Mouse (Mus musculus): Measurements from ENCODE around the gene Fgf22. TPM values are rescaled to one million over a fixed set of nuclear protein-coding genes. Genes with fewer than 3 reads are reported as not detected.

Fgf22 gene
- polyA plus RNA-seq, 1 experiment = not detected

- Histone ChIP-seq H3K4me1 (ENCODE audit: control insufficient read depth, insufficient read depth, insufficient read length, low read length) (peaks cover 23% of the 10 kb centered on the region), H3K4me3 (ENCODE audit: low read depth, low read length) (no peak overlapping the region), H3K27me3 (ENCODE audit: control insufficient read depth, insufficient read depth, low read length) (no peaks in the 10 kb centered on the region), H3K27ac (ENCODE audit: insufficient read depth, low read depth, low read length) (peak overlapping the region; percentile 55), H3K36me3 (ENCODE audit: control insufficient read depth, insufficient read depth, low read length) (no peaks in the 10 kb centered on the region)
- whole genome bisulfite sequencing = 48% methylated on average over 11 of the region's 11 CpGs
- TF ChIP-seq CTCF (IDR thresholded peaks at IDR 0.05; ENCODE audit: extremely low read depth, insufficient read length, insufficient replicate concordance, low read depth, low read length) = no peak
- TF ChIP-seq POLR2A (IDR thresholded peaks at IDR 0.05; ENCODE audit: low read depth, low read length) = no peak
These were observed 47.6 kb downstream of the Fgf22 start for GRCm38 (mm10) chr10:79802331-79802971.

DNA sequence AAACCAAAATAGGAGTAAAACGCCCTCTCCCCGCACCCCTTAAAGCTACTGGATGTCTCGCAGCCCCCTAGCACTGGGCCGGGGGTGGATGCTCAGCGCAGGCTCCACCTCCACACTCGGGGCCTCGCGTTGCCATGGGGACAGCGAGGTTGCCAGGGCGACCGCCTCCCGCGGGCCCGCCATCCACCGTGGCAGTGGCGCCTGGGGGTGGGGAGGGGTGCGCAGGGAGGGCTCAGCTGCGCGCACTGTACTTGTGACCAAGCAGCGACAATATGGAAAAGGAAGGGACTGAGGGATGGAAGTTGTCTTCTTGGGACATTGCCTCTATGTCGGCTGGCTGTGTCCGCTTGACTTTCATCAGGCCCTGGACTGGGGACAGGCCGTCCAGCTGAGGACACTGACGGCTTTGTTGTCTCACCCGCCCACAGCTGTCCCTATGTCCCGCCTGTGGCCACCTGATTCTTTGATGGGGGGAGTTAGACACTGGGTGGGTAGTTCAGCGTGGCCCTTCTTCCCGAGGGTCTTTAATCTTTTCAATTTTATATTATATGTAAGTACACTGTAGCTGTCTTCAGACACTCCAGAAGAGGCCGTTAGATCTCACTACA is 48.9 kb downstream of the Fgf22 start:
- Histone ChIP-seq H3K27me3 (ENCODE audit: control insufficient read depth, insufficient read depth, low read length) (no peaks in the 10 kb centered on the region), H3K4me1 (ENCODE audit: control insufficient read depth, insufficient read depth, insufficient read length, low read length) (peaks cover 12% of the 10 kb centered on the region), H3K4me3 (ENCODE audit: low read depth, low read length) (no peak overlapping the region), H3K27ac (ENCODE audit: insufficient read depth, low read depth, low read length) (no peak overlapping the region), H3K36me3 (ENCODE audit: control insufficient read depth, insufficient read depth, low read length) (no peaks in the 10 kb centered on the region)
- TF ChIP-seq POLR2A (IDR thresholded peaks at IDR 0.05; ENCODE audit: low read depth, low read length) (no peak), CTCF (IDR thresholded peaks at IDR 0.05; ENCODE audit: extremely low read depth, insufficient read length, insufficient replicate concordance, low read depth, low read length) (no peak)
- WGBS = 57% methylated on average over 29 of the region's 29 CpGs

- Histone ChIP-seq H3K36me3 (ENCODE audit: control insufficient read depth, insufficient read depth, low read length) (no peaks in the 10 kb centered on the region), H3K4me3 (ENCODE audit: low read depth, low read length) (peak overlapping the region; percentile 8; the same call in 1 of the 2 replicates), H3K27ac (ENCODE audit: insufficient read depth, low read depth, low read length) (no peak overlapping the region), H3K4me1 (ENCODE audit: control insufficient read depth, insufficient read depth, insufficient read length, low read length) (peaks cover 12% of the 10 kb centered on the region), H3K27me3 (ENCODE audit: control insufficient read depth, insufficient read depth, low read length) (no peaks in the 10 kb centered on the region)
- TF ChIP-seq POLR2A (IDR thresholded peaks at IDR 0.05; ENCODE audit: low read depth, low read length) (no peak), CTCF (IDR thresholded peaks at IDR 0.05; ENCODE audit: extremely low read depth, insufficient read length, insufficient replicate concordance, low read depth, low read length) (no peak)
- 60% methylated on average over 11 of the region's 11 CpGs for WGBS
These were observed 50.8 kb downstream of the Fgf22 start for GRCm38 (mm10) chr10:79805636-79806035.

- H3K27ac ChIP-seq (ENCODE audit: insufficient read depth, low read depth, low read length) = no peak overlapping the region
- H3K4me1 ChIP-seq (ENCODE audit: control insufficient read depth, insufficient read depth, insufficient read length, low read length) = peaks cover 12% of the 10 kb centered on the region
- H3K27me3 ChIP-seq (ENCODE audit: control insufficient read depth, insufficient read depth, low read length) = no peaks in the 10 kb centered on the region
- peak overlapping the region; percentile 8; the same call in 1 of the 2 replicates for H3K4me3 ChIP-seq (ENCODE audit: low read depth, low read length)
- TF ChIP-seq CTCF (IDR thresholded peaks at IDR 0.05; ENCODE audit: extremely low read depth, insufficient read length, insufficient replicate concordance, low read depth, low read length) = no peak
- TF ChIP-seq POLR2A (IDR thresholded peaks at IDR 0.05; ENCODE audit: low read depth, low read length) = no peak
- WGBS = 86% methylated on average over 9 of the region's 9 CpGs
- no peaks in the 10 kb centered on the region for H3K36me3 ChIP-seq (ENCODE audit: control insufficient read depth, insufficient read depth, low read length)
These were observed 51.5 kb downstream of the Fgf22 start for GRCm38 (mm10) chr10:79806331-79806730.

GRCm38 (mm10) chr10:79806972-79807371 is 52.1 kb downstream of the Fgf22 start:
- Histone ChIP-seq H3K27me3 (ENCODE audit: control insufficient read depth, insufficient read depth, low read length) (no peaks in the 10 kb centered on the region), H3K4me3 (ENCODE audit: low read depth, low read length) (no peak overlapping the region), H3K27ac (ENCODE audit: insufficient read depth, low read depth, low read length) (no peak overlapping the region), H3K4me1 (ENCODE audit: control insufficient read depth, insufficient read depth, insufficient read length, low read length) (peaks cover 11% of the 10 kb centered on the region), H3K36me3 (ENCODE audit: control insufficient read depth, insufficient read depth, low read length) (no peaks in the 10 kb centered on the region)
- WGBS = 54% methylated on average over 10 of the region's 10 CpGs
- TF ChIP-seq CTCF (IDR thresholded peaks at IDR 0.05; ENCODE audit: extremely low read depth, insufficient read length, insufficient replicate concordance, low read depth, low read length) = no peak
- TF ChIP-seq POLR2A (IDR thresholded peaks at IDR 0.05; ENCODE audit: low read depth, low read length) = no peak

DNA sequence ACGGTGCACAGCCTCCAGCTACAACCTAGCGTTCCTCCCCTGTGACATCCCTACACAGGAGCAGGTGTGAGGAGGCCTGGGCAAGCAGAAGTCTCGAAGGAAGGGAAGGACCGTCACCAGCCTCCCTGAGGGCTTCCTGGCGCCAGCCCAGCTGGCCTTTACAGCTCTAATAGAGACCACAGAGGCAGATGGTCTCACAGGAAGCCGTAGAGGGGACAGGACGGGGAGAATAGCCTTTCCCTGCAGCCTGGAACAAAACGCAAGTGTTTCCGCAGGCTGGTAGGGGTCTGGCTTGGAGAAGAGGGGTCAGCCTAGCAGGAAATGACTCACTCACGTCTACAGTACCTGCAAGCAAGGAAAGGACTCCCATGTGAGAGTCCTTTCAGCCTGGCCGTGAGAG is 53.0 kb downstream of the Fgf22 start:
- no peak overlapping the region for H3K4me3 ChIP-seq (ENCODE audit: low read depth, low read length)
- WGBS = 82% methylated on average over 11 of the region's 11 CpGs
- TF ChIP-seq CTCF (IDR thresholded peaks at IDR 0.05; ENCODE audit: extremely low read depth, insufficient read length, insufficient replicate concordance, low read depth, low read length) (no peak), POLR2A (IDR thresholded peaks at IDR 0.05; ENCODE audit: low read depth, low read length) (no peak)
- H3K36me3 ChIP-seq (ENCODE audit: control insufficient read depth, insufficient read depth, low read length) = no peaks in the 10 kb centered on the region
- H3K27ac ChIP-seq (ENCODE audit: insufficient read depth, low read depth, low read length) = no peak overlapping the region
- no peaks in the 10 kb centered on the region for H3K27me3 ChIP-seq (ENCODE audit: control insufficient read depth, insufficient read depth, low read length)
- peaks cover 7% of the 10 kb centered on the region for H3K4me1 ChIP-seq (ENCODE audit: control insufficient read depth, insufficient read depth, insufficient read length, low read length)

Other genes starting within 250 kb of the Fgf22 start
- 216 and 451 TPM in 2 replicates for gene Plpp2, start 221.3 kb upstream of the Fgf22 start, polyA plus RNA-seq (2012; rRNA removed)
- 61.5 and 89.9 TPM in 2 replicates for gene Mier2, start 199.9 kb upstream of the Fgf22 start, polyA plus RNA-seq (2012; rRNA removed)
- gene Theg, start 167.7 kb upstream of the Fgf22 start, polyA plus RNA-seq (2012; rRNA removed) = not detected in 2 replicates
- gene C2cd4c, start 141.1 kb upstream of the Fgf22 start, polyA plus RNA-seq (2012; rRNA removed) = 0.89 and 1.0 TPM in 2 replicates
- gene Shc2, start 117.2 kb upstream of the Fgf22 start, polyA plus RNA-seq (2012; rRNA removed) = 1.6 TPM in 2 replicates
- gene Odf3l2, start 109.3 kb upstream of the Fgf22 start, polyA plus RNA-seq (2012; rRNA removed) = not detected in 2 replicates
- gene Madcam1, start 90.5 kb upstream of the Fgf22 start, polyA plus RNA-seq (2012; rRNA removed) = 9.9 and 20.7 TPM in 2 replicates
- 76.0 and 138 TPM in 2 replicates for gene Tpgs1, start 85.7 kb upstream of the Fgf22 start, polyA plus RNA-seq (2012; rRNA removed)
- 101 and 163 TPM in 2 replicates for gene Cdc34, start 72.9 kb upstream of the Fgf22 start, polyA plus RNA-seq (2012; rRNA removed)
- gene Gzmm, start 66.1 kb upstream of the Fgf22 start, polyA plus RNA-seq (2012; rRNA removed) = 0.11 and 0.52 TPM in 2 replicates
- gene Bsg, start 50.6 kb upstream of the Fgf22 start, polyA plus RNA-seq (2012; rRNA removed) = 1,266 and 1,465 TPM in 2 replicates
- 8.3 and 19.2 TPM in 2 replicates for gene Hcn2, start 38.4 kb upstream of the Fgf22 start, polyA plus RNA-seq (2012; rRNA removed)
- 38.7 and 50.0 TPM in 2 replicates for gene Polrmt, start 8.5 kb upstream of the Fgf22 start, polyA plus RNA-seq (2012; rRNA removed)
- gene Rnf126, start 11.9 kb downstream of the Fgf22 start, polyA plus RNA-seq (2012; rRNA removed) = 130 and 222 TPM in 2 replicates
- gene Fstl3, start 22.2 kb downstream of the Fgf22 start, polyA plus RNA-seq (2012; rRNA removed) = 16.0 and 19.6 TPM in 2 replicates
- 0.24 and 0.67 TPM in 2 replicates for gene Prss57, start 35.9 kb downstream of the Fgf22 start, polyA plus RNA-seq (2012; rRNA removed)
- gene Palm, start 38.5 kb downstream of the Fgf22 start, polyA plus RNA-seq (2012; rRNA removed) = 13.0 and 24.0 TPM in 2 replicates
- 141 and 347 TPM in 2 replicates for gene Misp, start 65.9 kb downstream of the Fgf22 start, polyA plus RNA-seq (2012; rRNA removed)
- 150 and 285 TPM in 2 replicates for gene Ptbp1, start 99.4 kb downstream of the Fgf22 start, polyA plus RNA-seq (2012; rRNA removed)
- gene Prtn3, start 119.4 kb downstream of the Fgf22 start, polyA plus RNA-seq (2012; rRNA removed) = 1.6 and 2.1 TPM in 2 replicates
- 2.8 and 5.3 TPM in 2 replicates for gene Plppr3, start 119.6 kb downstream of the Fgf22 start, polyA plus RNA-seq (2012; rRNA removed)
- gene Elane, start 131.2 kb downstream of the Fgf22 start, polyA plus RNA-seq (2012; rRNA removed) = 0.72 TPM in 1 of 2 replicates, not detected in the other
- 48.6 and 122 TPM in 2 replicates for gene Cfd, start 135.8 kb downstream of the Fgf22 start, polyA plus RNA-seq (2012; rRNA removed)
- gene Med16, start 153.8 kb downstream of the Fgf22 start, polyA plus RNA-seq (2012; rRNA removed) = 34.8 and 58.1 TPM in 2 replicates
- not detected in 2 replicates for gene Gm26602, start 155.8 kb downstream of the Fgf22 start, polyA plus RNA-seq (2012; rRNA removed)
- 3.0 and 5.9 TPM in 2 replicates for gene Kiss1r, start 161.9 kb downstream of the Fgf22 start, polyA plus RNA-seq (2012; rRNA removed)
- 86.4 and 104 TPM in 2 replicates for gene R3hdm4, start 166.1 kb downstream of the Fgf22 start, polyA plus RNA-seq (2012; rRNA removed)
- 10.7 and 23.9 TPM in 2 replicates for gene Arid3a, start 172.0 kb downstream of the Fgf22 start, polyA plus RNA-seq (2012; rRNA removed)
- 34.8 and 44.6 TPM in 2 replicates for gene Wdr18, start 205.1 kb downstream of the Fgf22 start, polyA plus RNA-seq (2012; rRNA removed)
- gene Grin3b, start 215.6 kb downstream of the Fgf22 start, polyA plus RNA-seq (2012; rRNA removed) = not detected in 2 replicates
- gene Tmem259, start 229.3 kb downstream of the Fgf22 start, polyA plus RNA-seq (2012; rRNA removed) = 225 and 441 TPM in 2 replicates
- gene Cnn2, start 233.5 kb downstream of the Fgf22 start, polyA plus RNA-seq (2012; rRNA removed) = 49.9 and 72.8 TPM in 2 replicates
- gene Abca7, start 241.4 kb downstream of the Fgf22 start, polyA plus RNA-seq (2012; rRNA removed) = 18.1 and 33.4 TPM in 2 replicates

Measured in small intestine, adult 2 months (tissue).